In genomic region chr5:134101883-134102282, GRCm38 (mm10) we compare ENCODE assay signal across 9 mouse cellular contexts. TPM values are rescaled to one million over a fixed set of nuclear protein-coding genes. Genes with fewer than 3 reads are reported as not detected.
DNase-seq lines count a peak whose midpoint lies in the region; ATAC-seq and TF ChIP-seq lines count a peak whose summit lies in the region.
"Had no signal": no experiment of that assay in that cellular context is flagged by ENCODE, and none has a peak within 500 bp of the region (broad histone marks: within the 10 kb centered on the region; RNA-seq: fewer than 3 reads in every experiment).

No protein-coding gene starts in this region.

- H3K4me1 ChIP-seq in heart, embryonic 13.5 days: peaks cover 43% of the 10 kb centered on the region
- peaks cover 6% of the 10 kb centered on the region for H3K4me1 ChIP-seq in heart, adult 2 months (ENCODE audit: control insufficient read depth, insufficient read depth, low read length)
- H3K4me1 ChIP-seq in intestine, postnatal 0 days (replicated peaks; ENCODE audit: control insufficient read depth, insufficient read depth, low read length): peaks cover 4% of the 10 kb centered on the region; the same call in 1 of the 2 replicates
- peaks cover 14% of the 10 kb centered on the region for H3K4me1 ChIP-seq in midbrain, embryonic 14.5 days (ENCODE audit: control insufficient read depth, insufficient read depth, low read length)

- H3K4me2 ChIP-seq in heart, embryonic 13.5 days: 0 out of 2 replicates have a peak overlapping the region, but pooled peaks have one; percentile 93
- H3K4me2 ChIP-seq in intestine, postnatal 0 days (replicated peaks; ENCODE audit: low read depth): peak overlapping the region; percentile 95
- peak overlapping the region; percentile 90 for H3K4me2 ChIP-seq in midbrain, embryonic 14.5 days (ENCODE audit: low read length)

- no peak for ATAC-seq in heart, embryonic 13.5 days (ENCODE audit: extremely low read depth, insufficient number of reproducible peaks, low FRiP score, low TSS enrichment)
- peak; percentile 87 for ATAC-seq in intestine, postnatal 0 days
- no peak for ATAC-seq in midbrain, embryonic 14.5 days (ENCODE audit: low FRiP score, low TSS enrichment)
- ATAC-seq in erythroid progenitor cell, adult 5-6 weeks (replicated peaks; ENCODE audit: low FRiP score, poor library complexity, severe bottlenecking): no peak

- no peak for TF ChIP-seq POLR2A in heart, adult 2 months (IDR thresholded peaks at IDR 0.05; ENCODE audit: insufficient read depth, low read depth, low read length)

- no peaks in the 10 kb centered on the region for H3K9me3 ChIP-seq in heart, embryonic 13.5 days
- H3K9me3 ChIP-seq in intestine, postnatal 0 days (ENCODE audit: control insufficient read depth): no peaks in the 10 kb centered on the region
- no peaks in the 10 kb centered on the region for H3K9me3 ChIP-seq in midbrain, embryonic 14.5 days (ENCODE audit: control insufficient read depth, low read length)
- H3K9me3 ChIP-seq: heart, embryonic 15.5 days had no signal

- H3K4me3 ChIP-seq in heart, embryonic 13.5 days: no peak overlapping the region
- H3K4me3 ChIP-seq in heart, adult 2 months: no peak overlapping the region
- no peak overlapping the region for H3K4me3 ChIP-seq in intestine, postnatal 0 days (ENCODE audit: low read depth, low read length)
- peak overlapping the region; percentile 81 for H3K4me3 ChIP-seq in midbrain, embryonic 14.5 days (replicated peaks; ENCODE audit: low read depth, low read length)
- H3K4me3 ChIP-seq: heart, embryonic 15.5 days had no signal

- intact Hi-C loops in heart, adult 2 months (cut with DNase I): no loop called here

- H3K36me3 ChIP-seq in heart, embryonic 13.5 days: peaks cover 8% of the 10 kb centered on the region
- H3K36me3 ChIP-seq in heart, adult 2 months (ENCODE audit: control insufficient read depth, insufficient read depth, low read length): no peaks in the 10 kb centered on the region
- 0 out of 2 replicates have a peak, but pooled peaks cover 3% of the 10 kb centered on the region for H3K36me3 ChIP-seq in intestine, postnatal 0 days (ENCODE audit: control insufficient read depth, insufficient read depth)
- peaks cover 13% of the 10 kb centered on the region for H3K36me3 ChIP-seq in midbrain, embryonic 14.5 days (ENCODE audit: control insufficient read depth, insufficient read depth, low read length)
- H3K36me3 ChIP-seq: heart, embryonic 15.5 days had no signal

- peak overlapping the region; percentile 56; the same call in 1 of the 2 replicates for H3K9ac ChIP-seq in heart, embryonic 13.5 days
- no peak overlapping the region for H3K9ac ChIP-seq in heart, adult 2 months (ENCODE audit: low read depth, low read length)
- H3K9ac ChIP-seq in intestine, postnatal 0 days (ENCODE audit: low read depth, low read length): peak overlapping the region; percentile 40; the same call in 1 of the 2 replicates
- peak overlapping the region; percentile 82; the same call in 1 of the 2 replicates for H3K9ac ChIP-seq in midbrain, embryonic 14.5 days (replicated peaks; ENCODE audit: low read length)
- H3K9ac ChIP-seq: heart, embryonic 15.5 days had no signal

- no peak for DNase-seq in heart, adult 2 months
- peak; percentile 40 for DNase-seq in embryo, embryonic 10.5 days (ENCODE audit: low spot score)
- DNase-seq in midbrain, embryonic 14.5 days: no peak
- no peak for DNase-seq in right cerebral cortex, adult 2 months (ENCODE audit: low spot score in 2 of 2)
- no peak for DNase-seq in T-cell, adult 2 months (ENCODE audit: low spot score)

- no peaks in the 10 kb centered on the region for H3K79me2 ChIP-seq in heart, adult 2 months (replicated peaks; ENCODE audit: control insufficient read depth, insufficient read depth, low read length)

- no peaks in the 10 kb centered on the region for H3K27me3 ChIP-seq in heart, embryonic 13.5 days (replicated peaks)
- H3K27me3 ChIP-seq in heart, adult 2 months (ENCODE audit: control insufficient read depth, insufficient read depth, low read length): no peaks in the 10 kb centered on the region
- no peaks in the 10 kb centered on the region for H3K27me3 ChIP-seq in intestine, postnatal 0 days (replicated peaks; ENCODE audit: control insufficient read depth, insufficient read depth, low read length)
- no peaks in the 10 kb centered on the region for H3K27me3 ChIP-seq in midbrain, embryonic 14.5 days (ENCODE audit: control insufficient read depth, insufficient read depth, low read length)
- H3K27me3 ChIP-seq: heart, embryonic 15.5 days had no signal

- no peak for TF ChIP-seq CTCF in heart, adult 2 months (IDR thresholded peaks at IDR 0.05)
- no peak for TF ChIP-seq CTCF in intestine, postnatal 0 days (IDR thresholded peaks at IDR 0.05; ENCODE audit: low read depth)

- WGBS in heart, embryonic 13.5 days: 34% methylated on average over 5 of the region's 5 CpGs
- WGBS in heart, adult 2 months: 32% methylated on average over 5 of the region's 5 CpGs
- 9% methylated on average over 5 of the region's 5 CpGs for WGBS in intestine, postnatal 0 days
- 37% methylated on average over 5 of the region's 5 CpGs for WGBS in midbrain, embryonic 14.5 days

- no peak overlapping the region for H3K27ac ChIP-seq in heart, embryonic 13.5 days (replicated peaks)
- no peak overlapping the region for H3K27ac ChIP-seq in heart, adult 2 months
- peak overlapping the region; percentile 90 for H3K27ac ChIP-seq in intestine, postnatal 0 days (ENCODE audit: low read depth, low read length)
- H3K27ac ChIP-seq in midbrain, embryonic 14.5 days (replicated peaks; ENCODE audit: low read depth, low read length): no peak overlapping the region
- H3K27ac ChIP-seq: heart, embryonic 15.5 days had no signal

- TF ChIP-seq EP300 in heart, adult 2 months (IDR thresholded peaks at IDR 0.05; ENCODE audit: insufficient read depth, low read depth, low read length): no peak

RNA-seq across cellular contexts. Expression of gene Castor2, which starts 2.4 kb away (rescaled TPM):
- 5.3 and 6.4 TPM in 2 replicates for polyA plus RNA-seq in heart, embryonic 13.5 days (2015; fragmentation: Nextera tagmentation; extraction: Ambion mirVana)
- total RNA-seq in heart, adult 2 months (2021): 10 to 100 TPM; 20.7 to 21.1 TPM
- 14.2 and 18.2 TPM in 2 replicates for polyA plus RNA-seq in heart, adult 2 months (2012; rRNA removed)
- 24.1 and 31.3 TPM in 2 replicates for polyA plus RNA-seq in intestine, postnatal 0 days (2015; fragmentation: Nextera tagmentation; extraction: Ambion mirVana)
- polyA plus RNA-seq in midbrain, embryonic 14.5 days (2014; fragmentation: Nextera tagmentation; extraction: Ambion mirVana): 31.7 and 33.2 TPM in 2 replicates
- 12.3 TPM in 1 of 2 replicates, not detected in the other for total RNA-seq in erythroid progenitor cell, adult 5-6 weeks (2015; ENCODE audit: low replicate concordance)
- 0.39 and 0.45 TPM in 2 replicates for total RNA-seq in erythroid progenitor cell, adult 5-6 weeks (2017; ENCODE audit: low replicate concordance)
